Mouse (Mus musculus) cerebellum, postnatal 25 days (tissue): ENCODE results near the gene Enkd1.
A peak's percentile ranks its signal among the peaks of the same experiment; 100 is the strongest.

ENCODE experiments used
- DNase-seq, 2 experiments: peaks; one replicate each; pipeline ENCODE4 v3.0.0; 2021; ENCODE audit warnings: mixed read lengths in 2 of 2

Enkd1 gene

GRCm38 (mm10) chr8:105707498-105708403 is at the start of gene Enkd1, which contains the start of gene 4933405L10Rik:
Gene Enkd1 (minus strand): TSS chr8:105708210.
Gene 4933405L10Rik (plus strand): TSS chr8:105707655.
- peak; percentile 83 to 87 for DNase-seq

- no peak for DNase-seq
Observed at GRCm38 (mm10) chr8:105754688-105755087, 46.7 kb upstream of the Enkd1 start.

GRCm38 (mm10) chr8:105753916-105754315 is 45.9 kb upstream of the Enkd1 start:
- DNase-seq = no peak

- peak; percentile 68 to 84 for DNase-seq
Observed at GRCm38 (mm10) chr8:105750606-105751005, 42.6 kb upstream of the Enkd1 start.

DNA sequence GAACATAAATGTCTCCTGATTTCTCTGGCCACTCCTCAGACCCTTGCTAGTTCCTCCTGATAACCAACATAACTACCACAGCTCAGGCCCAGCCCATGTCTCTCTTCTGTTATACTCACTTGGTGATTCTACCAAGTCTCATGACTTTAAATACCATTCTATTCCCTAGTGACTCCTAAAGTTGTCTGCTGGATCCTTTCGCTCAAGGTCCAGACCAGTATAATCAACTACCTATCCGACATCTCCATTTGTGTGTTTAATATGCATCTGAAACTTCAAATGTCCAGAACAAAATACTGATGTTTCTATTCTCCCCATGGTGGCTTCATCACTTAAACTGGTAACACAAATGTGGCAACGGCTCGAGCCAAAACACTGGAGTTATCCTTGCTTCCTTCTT is 35.3 kb upstream of the Enkd1 start:
- no peak for DNase-seq

GRCm38 (mm10) chr8:105739216-105739615 is 31.2 kb upstream of the Enkd1 start:
- DNase-seq = no peak

GRCm38 (mm10) chr8:105732186-105732585 is 24.2 kb upstream of the Enkd1 start:
- no peak for DNase-seq

DNA sequence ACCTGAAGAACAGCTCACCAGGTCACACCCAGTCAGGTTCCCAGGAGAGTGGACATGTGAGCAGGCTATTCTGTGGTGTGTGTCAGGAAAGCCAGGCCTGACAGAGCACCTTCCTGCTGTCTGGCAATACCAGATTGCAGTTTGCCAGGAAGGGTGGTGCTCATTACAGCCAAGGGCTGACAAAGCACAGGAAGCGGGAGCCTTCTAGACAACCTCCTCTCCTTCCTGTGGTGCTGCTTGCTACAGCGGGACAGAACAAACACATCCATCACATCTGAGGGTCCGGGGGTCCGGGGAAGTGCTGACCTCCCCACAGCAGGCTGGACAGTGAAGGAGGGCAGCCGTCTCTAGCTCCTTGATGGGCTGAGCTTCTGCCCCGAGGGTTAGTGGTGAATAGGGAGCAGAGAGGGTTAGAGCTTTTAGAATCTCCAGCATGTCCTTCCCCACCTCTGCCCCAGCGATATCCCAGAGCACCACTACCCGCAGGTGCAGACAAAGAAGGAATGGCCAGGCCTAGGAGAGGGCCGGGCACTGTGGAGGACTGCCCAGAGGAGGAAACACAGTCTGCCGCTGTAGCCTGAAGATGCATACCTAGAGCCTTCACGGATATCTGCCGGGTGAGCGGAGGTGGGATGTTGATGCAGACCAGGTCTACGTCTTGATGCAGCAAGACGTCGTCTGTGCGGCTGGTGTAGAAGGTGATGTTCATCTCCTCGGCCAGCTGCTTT is 19.6 kb upstream of the Enkd1 start:
- no peak for DNase-seq

- DNase-seq = no peak
Observed at GRCm38 (mm10) chr8:105725726-105726125, 17.7 kb upstream of the Enkd1 start.

DNA sequence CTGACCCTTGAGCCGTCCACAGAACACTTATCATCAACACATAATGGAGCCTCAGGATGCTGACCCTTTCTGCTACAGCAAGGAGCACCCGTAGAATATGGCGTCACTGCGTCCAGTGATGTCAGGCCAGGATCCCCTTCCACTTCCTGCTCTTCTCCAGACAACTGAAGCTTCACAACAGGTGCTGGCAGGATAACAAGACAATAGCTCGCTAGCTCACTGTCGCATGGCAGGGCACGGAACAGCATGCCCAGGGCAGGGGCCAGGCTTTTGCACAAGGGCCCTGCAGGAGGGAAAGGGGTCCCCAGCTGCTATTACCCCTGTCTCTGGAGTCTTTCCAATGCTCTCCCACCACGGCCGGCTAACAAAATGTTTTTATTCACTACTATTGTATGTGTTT is 14.9 kb upstream of the Enkd1 start:
- peak in 1 of 2 experiments; percentile 51 for DNase-seq

- no peak for DNase-seq
Observed at GRCm38 (mm10) chr8:105719637-105720036, 11.6 kb upstream of the Enkd1 start.

DNA sequence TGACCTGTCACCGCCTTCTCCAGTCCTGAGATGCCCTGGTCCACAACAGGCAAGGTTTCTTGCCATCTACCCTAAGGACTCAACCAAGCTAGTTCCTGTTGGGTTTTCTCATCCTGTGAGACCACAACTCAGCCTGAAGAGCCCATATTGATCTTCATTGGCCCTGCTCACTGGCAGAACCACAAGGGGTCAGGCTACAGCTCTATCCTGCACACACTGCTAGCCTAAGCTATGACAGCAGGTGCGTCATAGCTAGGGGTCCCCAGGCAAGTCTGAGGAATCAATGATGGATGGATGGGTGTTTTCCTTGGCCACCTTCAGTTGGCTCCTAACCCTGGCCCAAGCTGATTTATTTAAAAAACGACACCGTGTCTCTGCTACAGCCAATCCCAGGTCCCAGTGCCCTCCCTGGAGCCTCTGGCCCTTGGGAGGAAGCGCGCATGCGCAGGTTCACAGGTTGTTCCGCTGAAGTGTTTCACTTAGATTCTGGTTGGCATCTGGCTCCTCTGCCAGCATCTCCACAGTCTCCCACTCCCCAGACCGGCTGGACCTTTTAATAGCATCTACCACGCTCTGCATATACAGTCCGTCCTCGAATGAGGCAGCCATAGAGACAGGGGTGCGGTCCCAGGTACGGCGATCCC is 8.4 kb upstream of the Enkd1 start:
- DNase-seq = no peak

GRCm38 (mm10) chr8:105715042-105715441 is 7.0 kb upstream of the Enkd1 start:
- no peak for DNase-seq

- DNase-seq = peak; percentile 89 to 95
Observed at GRCm38 (mm10) chr8:105714139-105714538, 6.1 kb upstream of the Enkd1 start.

GRCm38 (mm10) chr8:105712286-105712685 is 4.3 kb upstream of the Enkd1 start:
- DNase-seq = no peak

DNA sequence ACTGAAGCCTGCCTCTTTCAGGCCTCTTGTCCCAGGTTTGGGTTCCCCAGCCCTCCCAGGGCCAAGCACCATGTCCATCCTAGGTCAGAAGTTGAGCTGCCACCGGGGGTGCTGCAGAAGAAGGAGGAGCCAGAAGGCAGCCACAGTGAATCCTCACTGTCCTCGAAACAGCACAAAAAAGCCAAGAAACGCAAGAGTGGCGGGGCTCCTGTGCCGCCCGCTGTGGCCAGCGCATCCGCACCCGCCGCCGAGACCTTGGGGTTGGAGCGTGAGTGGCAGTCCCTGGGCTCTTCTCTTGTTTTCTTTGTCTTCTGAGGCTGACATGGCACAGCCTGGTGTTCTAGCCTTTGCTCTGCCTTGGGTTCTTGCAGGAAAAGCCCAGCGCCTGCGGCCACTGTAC is 1.3 kb upstream of the Enkd1 start:
- peak in 1 of 2 experiments; percentile 14 for DNase-seq

- DNase-seq = no peak
Observed at GRCm38 (mm10) chr8:105708675-105709074, 665 bp upstream of the Enkd1 start.

DNA sequence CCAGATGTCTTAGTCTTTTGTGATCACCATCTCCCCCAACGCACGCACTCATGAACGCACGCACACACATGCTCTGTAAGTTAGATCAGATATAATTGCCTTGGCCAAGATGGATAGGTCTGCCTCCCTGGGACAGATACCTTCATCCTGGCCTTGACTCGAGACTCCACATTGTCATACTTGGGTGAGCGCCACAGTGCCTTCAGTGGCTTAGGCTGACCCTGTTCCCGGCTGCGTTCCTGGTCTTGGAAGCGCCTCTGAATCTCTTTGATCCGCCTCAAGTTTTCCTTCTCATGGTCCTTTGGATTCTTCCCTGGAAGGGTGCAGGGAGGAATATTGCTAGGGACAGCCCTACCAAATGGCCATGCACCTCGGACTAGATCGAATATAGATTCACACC is 1.6 kb downstream of the Enkd1 start:
- no peak for DNase-seq

DNA sequence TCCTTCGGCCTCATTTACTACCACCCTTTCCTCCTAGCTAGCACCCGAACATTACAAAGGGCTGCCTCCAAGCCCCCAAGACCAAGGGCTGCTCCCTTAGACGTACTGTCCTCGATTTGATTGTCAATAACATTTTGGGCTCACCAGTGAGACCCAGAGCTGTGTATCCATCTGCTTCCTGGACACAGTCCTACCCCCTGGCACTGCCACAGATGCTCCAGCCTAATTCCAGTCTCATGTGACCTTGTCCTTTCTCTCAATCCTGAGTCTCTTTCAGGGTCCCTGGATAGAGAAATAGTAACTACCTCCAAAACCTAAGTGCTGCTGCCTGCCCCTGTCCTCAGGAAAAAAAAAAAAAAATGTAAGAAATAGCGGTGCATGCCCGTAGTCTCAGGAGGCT is 3.1 kb downstream of the Enkd1 start:
- DNase-seq = peak; percentile 89 to 90

- DNase-seq = peak; percentile 64 to 71
Observed at GRCm38 (mm10) chr8:105704146-105704812, 3.7 kb downstream of the Enkd1 start.

- DNase-seq = peak; percentile 61 to 65
Observed at GRCm38 (mm10) chr8:105702731-105703415, 5.1 kb downstream of the Enkd1 start.

DNA sequence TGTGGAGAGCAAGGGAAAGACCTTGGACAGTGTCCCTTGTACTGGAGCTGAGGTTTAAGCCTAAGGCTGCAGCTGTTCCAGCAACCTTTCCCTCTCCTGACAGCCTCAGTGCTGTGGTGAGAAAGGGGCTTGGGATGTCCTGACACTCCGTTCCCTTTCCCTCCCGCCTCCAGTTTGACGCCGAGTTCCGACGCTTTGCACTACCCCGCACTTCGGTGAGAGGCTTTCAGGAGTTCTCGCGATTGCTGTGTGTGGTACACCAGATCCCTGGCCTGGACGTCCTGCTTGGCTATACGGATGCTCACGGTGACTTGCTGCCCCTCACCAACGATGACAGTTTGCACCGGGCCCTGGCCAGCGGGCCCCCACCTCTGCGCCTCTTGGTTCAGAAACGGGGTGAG is 6.0 kb downstream of the Enkd1 start:
- peak; percentile 60 to 63 for DNase-seq
